Mouse (Mus musculus) embryonic facial prominence, embryonic 15.5 days (tissue): ENCODE measurements around the gene Cbx6. TPM values are rescaled to one million over a fixed set of nuclear protein-coding genes. Genes with fewer than 3 reads are reported as not detected.
A peak's percentile ranks its signal among the peaks of the same experiment; 100 is the strongest.
"Not testable (repeated sequence)": the region's sequence is repeated elsewhere in the genome, so short reads cannot be mapped to it uniquely, and the experiment has no call there.

Experiments used
- ATAC-seq: fragments of 200-750 bp; cut with Nextera tagmentation; 2 replicates; pipeline ENCODE4 v1.8.0; 2017; ENCODE audit warnings: low read depth, moderate TSS enrichment; ENCODE audit not compliant: insufficient number of reproducible peaks, low FRiP score, low TSS enrichment
- H3K27ac ChIP-seq: fragments of 300-500 bp; sonication (generic); replicated peaks from 2 replicates; pipeline ENCODE4 v1.5.1; 2015; ENCODE audit warnings: mild to moderate bottlenecking, inconsistent platforms
- H3K27me3 ChIP-seq: fragments of 300-500 bp; sonication (generic); 2 replicates; pipeline ENCODE4 v1.6.1; 2015; ENCODE audit warnings: inconsistent platforms
- H3K36me3 ChIP-seq: fragments of 300-500 bp; sonication (generic); 2 replicates; pipeline ENCODE4 v1.6.1; 2015; ENCODE audit warnings: mild to moderate bottlenecking, inconsistent platforms
- H3K4me1 ChIP-seq: fragments of 300-500 bp; sonication (generic); 2 replicates; pipeline ENCODE4 v1.6.1; 2015; ENCODE audit warnings: inconsistent platforms
- H3K4me2 ChIP-seq: fragments of 300-500 bp; sonication (generic); replicated peaks from 2 replicates; pipeline ENCODE4 v1.6.1; 2015; ENCODE audit warnings: mild to moderate bottlenecking, inconsistent platforms
- H3K4me3 ChIP-seq: fragments of 300-500 bp; sonication (generic); replicated peaks from 2 replicates; pipeline ENCODE4 v1.5.1; 2015; ENCODE audit warnings: mild to moderate bottlenecking, inconsistent platforms
- H3K9ac ChIP-seq: fragments of 300-500 bp; sonication (generic); 2 replicates; pipeline ENCODE4 v1.6.1; 2015; ENCODE audit warnings: inconsistent platforms
- H3K9me3 ChIP-seq: fragments of 300-500 bp; sonication (generic); replicated peaks from 2 replicates; pipeline ENCODE4 v1.6.1; 2016; ENCODE audit warnings: inconsistent platforms
- WGBS: fragments of 180-500 bp; shearing (Covaris S2); methylation state at CpG from one replicate; pipeline ENCODE4 v1.1.7; 2015; 5-methylcytosine and 5-hydroxymethylcytosine counted together
- polyA plus RNA-seq: library from polyadenylated mRNA; unstranded; fragments of >200 nt; fragmentation: Nextera tagmentation; extraction: Ambion mirVana; gene quantifications from 2 replicates; pipeline ENCODE4 v1.2.1, GENCODE M21; 2015

Gene Cbx6
- polyA plus RNA-seq, 1 experiment from 2014 or later: 90.7 TPM

DNA sequence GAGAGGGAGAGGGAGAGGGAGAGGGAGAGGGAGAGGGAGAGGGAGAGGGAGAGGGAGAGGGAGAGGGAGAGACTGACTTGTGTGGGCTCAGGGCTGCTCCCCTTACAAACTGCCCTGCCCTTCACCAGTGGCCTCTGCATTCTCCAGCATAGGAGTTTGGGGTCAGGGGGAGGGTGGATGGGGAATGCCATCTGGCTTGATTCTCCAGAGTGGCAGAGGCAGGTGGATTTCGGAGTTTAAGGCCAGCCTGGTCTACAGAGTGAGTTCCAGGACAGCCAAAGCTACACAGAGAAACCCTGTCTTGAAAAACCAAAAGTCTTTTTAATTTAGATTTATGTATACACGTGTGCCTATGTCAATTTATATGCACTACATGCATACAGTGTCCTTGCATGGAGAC lies 21.6 kb downstream of the Cbx6 start:
- H3K27ac ChIP-seq, H3K9ac ChIP-seq, H3K4me1 ChIP-seq, H3K9me3 ChIP-seq, H3K4me2 ChIP-seq, H3K36me3 ChIP-seq, H3K4me3 ChIP-seq, ATAC-seq: not testable (repeated sequence)
- 0 out of 2 replicates have a peak, but pooled peaks cover 14% of the 10 kb centered on the region for H3K27me3 ChIP-seq
- 68% methylated on average over 2 of the region's 2 CpGs for WGBS

DNA sequence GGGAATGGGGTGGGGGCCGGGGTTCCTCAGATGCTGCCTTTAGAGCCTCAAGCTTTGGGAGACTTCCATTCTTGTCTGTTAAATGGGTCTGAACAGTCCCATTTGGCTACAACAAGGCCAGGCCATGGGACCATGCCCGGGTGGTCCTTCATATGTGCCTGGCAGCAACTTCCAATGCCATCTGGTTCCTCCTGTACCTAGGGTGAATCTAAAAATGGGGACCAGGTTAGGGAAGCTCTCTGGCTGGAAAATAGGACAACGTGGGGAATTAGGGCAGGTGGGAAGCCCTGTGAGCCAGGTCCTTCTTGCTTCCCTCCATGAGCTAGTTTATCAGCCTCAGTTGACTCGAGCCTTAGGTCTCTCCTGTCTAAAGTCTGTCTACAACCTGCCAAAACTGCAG lies 23.5 kb downstream of the Cbx6 start:
- H3K4me1 ChIP-seq: no peaks in the 10 kb centered on the region
- H3K9ac ChIP-seq: no peak overlapping the region
- no peak overlapping the region for H3K27ac ChIP-seq
- H3K4me3 ChIP-seq: no peak overlapping the region
- peaks cover 30% of the 10 kb centered on the region for H3K27me3 ChIP-seq
- no peaks in the 10 kb centered on the region for H3K36me3 ChIP-seq
- no peak overlapping the region for H3K4me2 ChIP-seq
- H3K9me3 ChIP-seq: no peaks in the 10 kb centered on the region
- ATAC-seq: no peak
- 72% methylated on average over 4 of the region's 4 CpGs for WGBS

DNA sequence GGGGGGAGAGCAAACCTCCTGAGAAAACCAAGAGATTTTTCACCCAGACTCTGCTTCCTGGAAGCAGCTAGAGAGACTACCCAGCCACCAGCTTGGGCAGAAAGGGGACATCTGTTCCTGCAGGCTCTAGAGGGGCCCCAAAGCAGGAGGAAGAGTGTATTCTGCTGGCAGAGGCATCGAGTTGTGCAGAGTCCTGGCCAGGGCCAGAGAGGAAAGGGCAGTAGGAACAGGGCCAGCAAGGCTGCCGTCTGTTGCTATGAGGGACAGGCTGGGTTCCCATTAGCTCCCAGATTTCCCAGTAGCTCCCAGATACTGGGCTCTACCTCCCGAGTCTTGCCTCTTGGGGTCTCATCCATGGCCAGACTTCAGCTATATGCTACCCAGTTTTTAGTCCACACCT lies 24.4 kb downstream of the Cbx6 start:
- WGBS: 53% methylated on average over 3 of the region's 3 CpGs
- peaks cover 39% of the 10 kb centered on the region for H3K27me3 ChIP-seq

DNA sequence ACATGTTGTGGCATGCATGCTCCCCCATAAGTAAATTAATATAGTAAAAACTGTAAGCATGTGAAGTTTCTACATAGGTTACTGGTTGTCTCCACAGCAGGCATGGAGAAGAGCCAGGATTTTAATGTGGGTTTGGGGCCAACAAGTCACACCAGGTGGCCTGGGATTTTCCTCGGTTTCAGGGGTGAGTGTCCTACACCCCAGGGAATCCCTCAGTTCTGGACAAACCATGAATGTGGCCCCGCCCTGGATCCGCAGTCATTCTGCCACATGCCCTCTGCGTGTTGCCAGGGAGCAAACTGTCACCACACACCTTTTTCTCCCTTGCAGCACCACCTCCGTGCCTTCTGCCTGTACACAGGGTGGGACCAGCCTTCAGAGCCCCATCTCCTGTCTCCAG lies 25.8 kb downstream of the Cbx6 start:
- 51% methylated on average over 5 of the region's 5 CpGs for WGBS

More for the DNA sequence above, 24.4 kb downstream of the Cbx6 start:
- Histone ChIP-seq H3K9ac (no peak overlapping the region), H3K4me2 (no peak overlapping the region), H3K9me3 (no peaks in the 10 kb centered on the region), H3K4me1 (peaks cover 3% of the 10 kb centered on the region; the same call in 1 of the 2 replicates), H3K27ac (no peak overlapping the region), H3K36me3 (no peaks in the 10 kb centered on the region), H3K4me3 (no peak overlapping the region)
- no peak for ATAC-seq

DNA sequence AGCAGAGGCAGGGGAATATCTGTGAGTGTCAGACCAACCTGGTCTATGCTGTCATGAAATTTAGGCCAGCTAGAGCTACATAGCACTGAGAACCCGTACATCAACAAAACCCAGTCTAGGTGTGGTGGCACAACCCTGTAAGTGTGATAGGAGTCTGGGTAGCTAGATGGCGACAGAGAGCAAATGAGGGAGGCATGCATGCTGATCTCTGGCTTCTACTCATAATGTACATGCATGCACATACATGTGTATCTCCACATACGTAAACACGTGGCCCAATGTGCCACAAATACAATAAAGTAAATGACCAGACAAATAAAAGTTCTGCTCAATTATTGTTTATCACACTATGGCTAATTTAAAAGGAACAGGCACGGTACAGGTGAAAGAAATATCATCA lies 26.4 kb downstream of the Cbx6 start:
- WGBS: 32% methylated on average over 5 of the region's 5 CpGs
- no peak for ATAC-seq
- peaks cover 18% of the 10 kb centered on the region for H3K4me1 ChIP-seq
- H3K9me3 ChIP-seq: no peaks in the 10 kb centered on the region
- H3K4me2 ChIP-seq: no peak overlapping the region
- peaks cover 59% of the 10 kb centered on the region for H3K27me3 ChIP-seq
- H3K4me3 ChIP-seq: no peak overlapping the region
- H3K27ac ChIP-seq: no peak overlapping the region
- H3K9ac ChIP-seq: no peak overlapping the region
- no peaks in the 10 kb centered on the region for H3K36me3 ChIP-seq

More for the DNA sequence above, 25.8 kb downstream of the Cbx6 start:
- Histone ChIP-seq H3K9ac (no peak overlapping the region), H3K4me3 (no peak overlapping the region), H3K36me3 (no peaks in the 10 kb centered on the region), H3K27me3 (peaks cover 53% of the 10 kb centered on the region), H3K4me2 (no peak overlapping the region), H3K4me1 (peaks cover 14% of the 10 kb centered on the region), H3K9me3 (no peaks in the 10 kb centered on the region), H3K27ac (no peak overlapping the region)
- ATAC-seq: no peak

DNA sequence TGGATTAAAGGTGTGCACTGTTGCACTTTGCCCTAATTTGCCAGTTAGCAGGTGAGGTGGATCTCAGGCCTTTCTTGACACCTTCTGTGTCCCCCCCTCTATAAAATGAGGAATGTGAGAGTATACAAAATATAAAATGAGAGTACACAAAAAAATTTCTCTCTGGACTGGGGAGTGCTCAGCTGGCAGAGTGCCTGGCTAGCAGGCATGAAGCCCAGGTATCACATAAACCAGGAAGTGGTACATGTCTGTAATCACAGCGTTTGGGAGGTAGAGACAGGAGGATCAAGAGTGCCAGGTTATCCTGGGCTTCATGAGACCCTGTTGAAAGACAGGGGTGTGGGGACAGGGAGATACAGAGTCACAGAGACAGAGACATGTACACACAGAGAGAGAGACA lies 27.4 kb downstream of the Cbx6 start:
- H3K4me2 ChIP-seq: no peak overlapping the region
- peaks cover 68% of the 10 kb centered on the region for H3K27me3 ChIP-seq
- H3K9ac ChIP-seq: no peak overlapping the region
- peaks cover 18% of the 10 kb centered on the region for H3K4me1 ChIP-seq
- H3K27ac ChIP-seq: no peak overlapping the region
- no peak for ATAC-seq
- H3K36me3 ChIP-seq: no peaks in the 10 kb centered on the region
- WGBS: 28% methylated on average over 1 of the region's 1 CpGs
- H3K4me3 ChIP-seq: no peak overlapping the region
- H3K9me3 ChIP-seq: no peaks in the 10 kb centered on the region

DNA sequence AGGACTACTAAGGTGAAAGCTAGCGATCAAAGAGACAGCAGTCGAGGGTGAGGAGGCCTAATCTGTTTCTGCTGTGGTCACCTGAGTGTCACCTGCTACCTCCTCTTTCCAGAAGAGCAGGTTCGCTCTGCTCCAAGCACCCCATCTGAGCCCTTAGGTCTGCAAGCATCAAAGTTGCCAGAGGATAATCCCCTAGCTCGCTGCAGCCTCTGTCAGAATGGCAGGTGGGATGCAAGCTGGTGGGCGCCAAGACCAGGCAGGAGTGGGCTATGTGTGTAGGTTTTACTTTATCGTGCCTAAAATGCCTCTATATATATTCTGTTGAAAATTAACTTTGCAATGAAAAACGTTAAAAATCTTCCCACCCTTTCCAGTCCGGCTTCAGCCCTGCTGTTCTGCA lies 29.2 kb downstream of the Cbx6 start:
- Histone ChIP-seq H3K4me3 (peak overlapping the region; percentile 66; the same call in 1 of the 2 replicates), H3K9ac (no peak overlapping the region), H3K4me1 (peaks cover 18% of the 10 kb centered on the region), H3K9me3 (no peaks in the 10 kb centered on the region), H3K27me3 (peaks cover 81% of the 10 kb centered on the region), H3K4me2 (peak overlapping the region; percentile 91; the same call in 1 of the 2 replicates), H3K36me3 (no peaks in the 10 kb centered on the region), H3K27ac (no peak overlapping the region)
- 16% methylated on average over 8 of the region's 8 CpGs for WGBS
- no peak for ATAC-seq

DNA sequence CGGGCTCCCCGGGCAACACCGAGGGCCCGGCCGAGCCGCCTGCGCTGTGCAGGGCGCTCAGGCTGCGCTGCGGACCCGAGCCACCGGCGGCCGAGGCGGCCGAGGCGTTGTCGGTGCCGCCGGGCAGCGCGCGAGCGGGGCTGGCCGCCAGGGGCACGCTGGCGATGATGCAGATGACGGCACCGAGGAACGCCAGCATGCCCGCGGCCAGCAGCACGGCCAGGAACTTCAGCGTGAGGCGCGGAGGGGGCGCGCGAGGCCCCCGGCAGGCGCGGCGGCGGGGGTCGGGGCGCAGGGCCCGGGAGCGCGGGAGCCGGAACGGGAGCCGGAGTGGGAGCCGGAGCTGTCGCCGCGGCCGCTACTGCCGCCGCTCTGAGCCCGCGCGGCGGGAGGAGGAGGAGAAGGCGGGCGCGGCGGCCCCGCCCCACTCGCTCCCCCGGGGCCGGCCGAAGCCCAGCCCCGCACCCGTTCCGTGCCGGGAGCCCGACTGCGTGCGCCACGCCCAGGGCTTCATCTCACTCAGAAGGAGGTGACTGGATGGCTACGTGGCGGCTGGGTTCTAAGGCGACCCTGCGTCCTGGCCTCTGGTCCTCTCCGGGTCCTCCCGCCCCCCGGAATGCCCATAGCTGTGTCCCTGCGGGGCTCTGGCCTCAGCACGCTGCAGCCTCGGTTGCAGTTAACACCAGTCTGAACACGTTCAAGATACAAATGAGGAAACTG lies 30.0 kb downstream of the Cbx6 start, which contains the start of gene Nptxr:
Nptxr (minus strand) TSS at position 415 of the 720 bp plus-strand sequence.
- ATAC-seq: peak; percentile 82
- Histone ChIP-seq H3K4me2 (peak within 1 kb of the TSS; percentile 91), H3K4me3 (peak within 1 kb of the TSS; percentile 66), H3K4me1 (peaks cover 18% of the 10 kb centered on the region), H3K9me3 (no peaks in the 10 kb centered on the region), H3K36me3 (no peaks in the 10 kb centered on the region), H3K9ac (peak within 1 kb of the TSS; percentile 65), H3K27me3 (peaks cover 79% of the 10 kb centered on the region), H3K27ac (no peak within 1 kb of the TSS)
- under 1% methylated on average over 71 of the region's 91 CpGs for WGBS

DNA sequence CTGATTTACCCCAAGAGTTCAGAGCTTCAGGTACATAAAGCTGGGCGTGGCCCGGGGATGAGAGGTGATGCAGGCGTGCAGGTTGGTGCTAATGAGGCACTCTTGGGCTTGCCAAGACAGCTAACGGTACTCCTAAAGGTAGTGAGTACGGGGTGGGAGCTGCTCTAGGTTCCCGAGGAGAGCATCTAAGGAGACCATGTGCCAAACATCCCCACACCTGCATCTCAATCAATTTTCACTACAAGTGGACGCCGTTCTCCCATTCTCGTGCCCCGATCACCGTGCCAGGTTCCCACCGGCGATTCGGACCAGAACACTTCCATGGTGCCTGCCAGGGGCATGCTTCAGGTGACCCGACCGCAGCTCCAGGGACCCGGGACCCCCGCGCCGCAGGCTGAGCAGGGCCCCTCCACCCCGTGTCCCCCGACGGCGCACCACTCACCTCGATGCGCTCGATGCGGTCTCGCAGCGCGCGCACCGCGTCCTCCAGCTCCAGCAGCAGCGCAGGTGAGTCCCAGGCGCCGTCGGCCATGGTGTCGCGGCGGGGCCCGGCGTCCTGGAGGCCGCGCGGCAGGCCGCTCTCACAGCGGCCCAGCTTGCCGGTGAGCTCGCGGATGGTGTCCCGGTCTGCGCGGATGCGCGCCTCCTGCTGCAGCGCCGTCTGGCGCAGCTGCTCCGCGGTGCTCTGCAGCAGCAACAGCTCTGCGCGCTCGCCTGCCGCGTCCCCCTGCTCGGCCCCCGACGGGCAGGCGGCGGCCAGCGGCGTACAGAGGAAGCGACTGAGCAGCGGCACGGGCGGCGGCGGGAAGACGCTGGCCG lies 30.7 kb downstream of the Cbx6 start:
- Histone ChIP-seq H3K9ac (peak overlapping the region; percentile 65), H3K27me3 (peaks cover 72% of the 10 kb centered on the region), H3K4me2 (peak overlapping the region; percentile 91), H3K27ac (no peak overlapping the region), H3K4me3 (peak overlapping the region; percentile 66), H3K4me1 (peaks cover 18% of the 10 kb centered on the region), H3K36me3 (no peaks in the 10 kb centered on the region), H3K9me3 (no peaks in the 10 kb centered on the region)
- peak; percentile 68 for ATAC-seq
- WGBS: 4% methylated on average over 81 of the region's 81 CpGs

DNA sequence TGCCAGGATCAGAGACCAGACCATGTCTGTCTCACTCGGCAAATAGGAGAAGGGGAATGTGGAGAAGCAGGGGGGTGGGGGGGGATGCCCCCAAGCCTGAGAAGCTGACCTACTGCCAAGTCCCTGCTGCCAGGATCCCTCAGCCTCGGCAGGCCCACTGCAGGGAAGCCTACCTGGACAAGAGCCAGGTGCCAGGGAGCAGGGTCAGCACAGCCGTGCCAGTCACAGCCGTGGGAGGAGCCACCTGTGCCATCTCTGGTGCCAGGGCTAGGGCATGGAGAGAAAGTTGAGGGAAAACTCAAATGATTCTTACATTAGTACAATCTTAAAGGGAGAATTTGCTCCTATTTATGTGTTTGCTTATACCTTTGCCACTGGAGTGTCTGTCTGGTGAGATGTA lies 32.2 kb downstream of the Cbx6 start:
- Histone ChIP-seq H3K4me2 (no peak overlapping the region), H3K4me1 (peaks cover 18% of the 10 kb centered on the region), H3K36me3 (no peaks in the 10 kb centered on the region), H3K27ac (no peak overlapping the region), H3K27me3 (peaks cover 62% of the 10 kb centered on the region), H3K9ac (no peak overlapping the region), H3K9me3 (no peaks in the 10 kb centered on the region), H3K4me3 (no peak overlapping the region)
- ATAC-seq: no peak
- WGBS: 52% methylated on average over 4 of the region's 4 CpGs

DNA sequence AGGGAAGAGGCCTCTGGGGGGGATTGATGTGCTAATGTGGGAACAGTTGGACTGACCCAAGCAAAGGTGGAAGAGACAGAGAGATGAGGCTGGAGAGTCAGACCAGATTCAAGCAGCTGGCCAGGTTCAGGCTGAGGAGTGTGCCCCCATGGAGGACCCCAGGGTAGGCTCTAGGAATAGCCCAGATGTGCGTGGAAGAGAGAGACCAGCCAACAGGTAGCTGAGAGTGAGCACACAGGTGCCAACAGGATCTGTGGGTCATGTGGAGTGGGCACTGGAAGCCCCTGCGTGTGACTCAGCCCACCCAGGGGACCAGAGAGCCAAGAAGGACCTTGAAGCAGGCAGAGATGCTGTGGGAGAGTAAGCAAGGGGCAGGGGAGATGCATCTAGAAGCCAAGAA lies 32.8 kb downstream of the Cbx6 start:
- Histone ChIP-seq H3K27ac (no peak overlapping the region), H3K9ac (no peak overlapping the region), H3K4me1 (peaks cover 18% of the 10 kb centered on the region), H3K4me2 (no peak overlapping the region), H3K4me3 (no peak overlapping the region), H3K27me3 (peaks cover 57% of the 10 kb centered on the region), H3K9me3 (no peaks in the 10 kb centered on the region), H3K36me3 (no peaks in the 10 kb centered on the region)
- no peak for ATAC-seq
- 59% methylated on average over 2 of the region's 2 CpGs for WGBS
